Mouse (Mus musculus): ENCODE data around the gene Apoc1. TPM values are rescaled to one million over a fixed set of nuclear protein-coding genes. Genes with fewer than 3 reads are reported as not detected.
A peak's percentile ranks its signal among the peaks of the same experiment; 100 is the strongest.
"Not testable (repeated sequence)": the region's sequence is repeated elsewhere in the genome, so short reads cannot be mapped to it uniquely, and the experiment has no call there.

The Apoc1 gene
- polyA plus RNA-seq, 1 experiment = 17.3 TPM

- Histone ChIP-seq H3K4me1 (ENCODE audit: control insufficient read depth, insufficient read depth, low read length) (peaks cover 22% of the 10 kb centered on the region), H3K4me3 (ENCODE audit: control insufficient read depth, low read depth, low read length) (no peak overlapping the region), H3K27me3 (ENCODE audit: control insufficient read depth, insufficient read depth, low read length) (no peaks in the 10 kb centered on the region), H3K36me3 (ENCODE audit: control insufficient read depth, insufficient read depth, low read length) (no peaks in the 10 kb centered on the region), H3K27ac (ENCODE audit: control insufficient read depth, insufficient read depth, low read depth, low read length) (peak overlapping the region; percentile 46; the same call in 1 of the 2 replicates)
- TF ChIP-seq CTCF (IDR thresholded peaks at IDR 0.05; ENCODE audit: control insufficient read depth, insufficient read depth, insufficient replicate concordance, low read depth, low read length) (no peak), POLR2A (IDR thresholded peaks at IDR 0.05; ENCODE audit: control insufficient read depth, low read depth, low read length) (no peak)
Measured at GRCm38 (mm10) chr7:19693421-19693820, 961 bp upstream of the Apoc1 start.

GRCm38 (mm10) chr7:19691434-19691833 is 1.0 kb downstream of the Apoc1 start:
- TF ChIP-seq CTCF (IDR thresholded peaks at IDR 0.05; ENCODE audit: control insufficient read depth, insufficient read depth, insufficient replicate concordance, low read depth, low read length) (no peak), POLR2A (IDR thresholded peaks at IDR 0.05; ENCODE audit: control insufficient read depth, low read depth, low read length) (no peak)
- Histone ChIP-seq H3K27me3 (ENCODE audit: control insufficient read depth, insufficient read depth, low read length) (no peaks in the 10 kb centered on the region), H3K27ac (ENCODE audit: control insufficient read depth, insufficient read depth, low read depth, low read length) (no peak overlapping the region), H3K4me1 (ENCODE audit: control insufficient read depth, insufficient read depth, low read length) (peaks cover 19% of the 10 kb centered on the region), H3K36me3 (ENCODE audit: control insufficient read depth, insufficient read depth, low read length) (no peaks in the 10 kb centered on the region), H3K4me3 (ENCODE audit: control insufficient read depth, low read depth, low read length) (no peak overlapping the region)

GRCm38 (mm10) chr7:19690845-19691244 is 1.6 kb downstream of the Apoc1 start:
- H3K27ac ChIP-seq (ENCODE audit: control insufficient read depth, insufficient read depth, low read depth, low read length) = no peak overlapping the region
- no peaks in the 10 kb centered on the region for H3K36me3 ChIP-seq (ENCODE audit: control insufficient read depth, insufficient read depth, low read length)
- TF ChIP-seq POLR2A (IDR thresholded peaks at IDR 0.05; ENCODE audit: control insufficient read depth, low read depth, low read length) (no peak), CTCF (IDR thresholded peaks at IDR 0.05; ENCODE audit: control insufficient read depth, insufficient read depth, insufficient replicate concordance, low read depth, low read length) (no peak)

GRCm38 (mm10) chr7:19688611-19689010 is 3.8 kb downstream of the Apoc1 start:
- Histone ChIP-seq H3K27me3 (ENCODE audit: control insufficient read depth, insufficient read depth, low read length) (no peaks in the 10 kb centered on the region), H3K4me3 (ENCODE audit: control insufficient read depth, low read depth, low read length) (no peak overlapping the region), H3K36me3 (ENCODE audit: control insufficient read depth, insufficient read depth, low read length) (no peaks in the 10 kb centered on the region), H3K27ac (ENCODE audit: control insufficient read depth, insufficient read depth, low read depth, low read length) (no peak overlapping the region), H3K4me1 (ENCODE audit: control insufficient read depth, insufficient read depth, low read length) (peaks cover 19% of the 10 kb centered on the region)
- TF ChIP-seq CTCF (IDR thresholded peaks at IDR 0.05; ENCODE audit: control insufficient read depth, insufficient read depth, insufficient replicate concordance, low read depth, low read length) (no peak), POLR2A (IDR thresholded peaks at IDR 0.05; ENCODE audit: control insufficient read depth, low read depth, low read length) (no peak)

More at GRCm38 (mm10) chr7:19690845-19691244, 1.6 kb downstream of the Apoc1 start:
- Histone ChIP-seq H3K4me1 (ENCODE audit: control insufficient read depth, insufficient read depth, low read length) (peaks cover 19% of the 10 kb centered on the region), H3K4me3 (ENCODE audit: control insufficient read depth, low read depth, low read length) (no peak overlapping the region), H3K27me3 (ENCODE audit: control insufficient read depth, insufficient read depth, low read length) (no peaks in the 10 kb centered on the region)

GRCm38 (mm10) chr7:19688101-19688500 is 4.4 kb downstream of the Apoc1 start:
- no peaks in the 10 kb centered on the region for H3K36me3 ChIP-seq (ENCODE audit: control insufficient read depth, insufficient read depth, low read length)
- no peak overlapping the region for H3K4me3 ChIP-seq (ENCODE audit: control insufficient read depth, low read depth, low read length)
- H3K4me1 ChIP-seq (ENCODE audit: control insufficient read depth, insufficient read depth, low read length) = peaks cover 17% of the 10 kb centered on the region
- H3K27ac ChIP-seq (ENCODE audit: control insufficient read depth, insufficient read depth, low read depth, low read length) = no peak overlapping the region
- H3K27me3 ChIP-seq (ENCODE audit: control insufficient read depth, insufficient read depth, low read length) = no peaks in the 10 kb centered on the region
- TF ChIP-seq CTCF (IDR thresholded peaks at IDR 0.05; ENCODE audit: control insufficient read depth, insufficient read depth, insufficient replicate concordance, low read depth, low read length) (no peak), POLR2A (IDR thresholded peaks at IDR 0.05; ENCODE audit: control insufficient read depth, low read depth, low read length) (no peak)

GRCm38 (mm10) chr7:19686927-19687583 is 5.4 kb downstream of the Apoc1 start:
- H3K4me1 ChIP-seq (ENCODE audit: control insufficient read depth, insufficient read depth, low read length); H3K27ac ChIP-seq (ENCODE audit: control insufficient read depth, insufficient read depth, low read depth, low read length); H3K27me3 ChIP-seq (ENCODE audit: control insufficient read depth, insufficient read depth, low read length); H3K4me3 ChIP-seq (ENCODE audit: control insufficient read depth, low read depth, low read length); H3K36me3 ChIP-seq (ENCODE audit: control insufficient read depth, insufficient read depth, low read length): not testable (repeated sequence)

- peaks cover 3% of the 10 kb centered on the region; the same call in 1 of the 2 replicates for H3K4me1 ChIP-seq (ENCODE audit: control insufficient read depth, insufficient read depth, low read length)
- H3K27me3 ChIP-seq (ENCODE audit: control insufficient read depth, insufficient read depth, low read length) = no peaks in the 10 kb centered on the region
- no peaks in the 10 kb centered on the region for H3K36me3 ChIP-seq (ENCODE audit: control insufficient read depth, insufficient read depth, low read length)
- H3K27ac ChIP-seq (ENCODE audit: control insufficient read depth, insufficient read depth, low read depth, low read length) = no peak overlapping the region
- TF ChIP-seq POLR2A (IDR thresholded peaks at IDR 0.05; ENCODE audit: control insufficient read depth, low read depth, low read length) = no peak
- H3K4me3 ChIP-seq (ENCODE audit: control insufficient read depth, low read depth, low read length) = no peak overlapping the region
Measured at GRCm38 (mm10) chr7:19686521-19686920, 5.9 kb downstream of the Apoc1 start.

GRCm38 (mm10) chr7:19685374-19685773 is 7.1 kb downstream of the Apoc1 start:
- Histone ChIP-seq H3K36me3 (ENCODE audit: control insufficient read depth, insufficient read depth, low read length) (no peaks in the 10 kb centered on the region), H3K4me3 (ENCODE audit: control insufficient read depth, low read depth, low read length) (no peak overlapping the region), H3K4me1 (ENCODE audit: control insufficient read depth, insufficient read depth, low read length) (no peaks in the 10 kb centered on the region), H3K27me3 (ENCODE audit: control insufficient read depth, insufficient read depth, low read length) (no peaks in the 10 kb centered on the region), H3K27ac (ENCODE audit: control insufficient read depth, insufficient read depth, low read depth, low read length) (no peak overlapping the region)
- TF ChIP-seq POLR2A (IDR thresholded peaks at IDR 0.05; ENCODE audit: control insufficient read depth, low read depth, low read length) = no peak

Measured in testis, adult 2 months (tissue).